Mouse (Mus musculus) testis, adult 2 months (tissue): ENCODE data around the gene Arhgap24. TPM values are rescaled to one million over a fixed set of nuclear protein-coding genes. Genes with fewer than 3 reads are reported as not detected.

ENCODE experiments used
- H3K27ac ChIP-seq: fragments of 200-500 bp; 2 replicates; pipeline ENCODE4 v1.5.1; 2012; ENCODE audit warnings: low read depth, low read length; ENCODE audit not compliant: control insufficient read depth, insufficient read depth
- H3K27me3 ChIP-seq: fragments of 200-500 bp; 2 replicates; pipeline ENCODE4 v1.6.1; 2012; ENCODE audit warnings: mild to moderate bottlenecking, low read length, moderate library complexity; ENCODE audit not compliant: control insufficient read depth, insufficient read depth
- H3K36me3 ChIP-seq: fragments of 200-500 bp; 2 replicates; pipeline ENCODE4 v1.6.1; 2012; ENCODE audit warnings: mild to moderate bottlenecking, low read length; ENCODE audit not compliant: control insufficient read depth, insufficient read depth
- H3K4me1 ChIP-seq: fragments of 200-500 bp; 2 replicates; pipeline ENCODE4 v1.6.1; 2012; ENCODE audit warnings: low read length; ENCODE audit not compliant: control insufficient read depth, insufficient read depth
- H3K4me3 ChIP-seq: fragments of 200-500 bp; 2 replicates; pipeline ENCODE4 v1.5.1; 2012; ENCODE audit warnings: low read depth, mild to moderate bottlenecking, low read length, moderate library complexity, mixed read lengths; ENCODE audit not compliant: control insufficient read depth
- CTCF ChIP-seq: fragments of 200-500 bp; IDR thresholded peaks from 2 replicates; pipeline ENCODE4 v1.5.1; 2012; ENCODE audit warnings: low read depth, mild to moderate bottlenecking, inconsistent platforms, low read length, moderate library complexity; ENCODE audit not compliant: control insufficient read depth, insufficient read depth, insufficient replicate concordance
- POLR2A ChIP-seq: fragments of 200-500 bp; IDR thresholded peaks from 2 replicates; pipeline ENCODE4 v1.6.1; 2012; ENCODE audit warnings: low read depth, mild to moderate bottlenecking, inconsistent platforms, low read length, moderate library complexity; ENCODE audit not compliant: control insufficient read depth
- polyA plus RNA-seq: library from polyadenylated mRNA; depleted of rRNA; stranded (reverse); fragments of >200 nt; gene quantifications from 2 replicates; pipeline ENCODE4 v1.2.3, GENCODE M21; 2012

Arhgap24 gene
- polyA plus RNA-seq, 1 experiment = 1.9 TPM

DNA sequence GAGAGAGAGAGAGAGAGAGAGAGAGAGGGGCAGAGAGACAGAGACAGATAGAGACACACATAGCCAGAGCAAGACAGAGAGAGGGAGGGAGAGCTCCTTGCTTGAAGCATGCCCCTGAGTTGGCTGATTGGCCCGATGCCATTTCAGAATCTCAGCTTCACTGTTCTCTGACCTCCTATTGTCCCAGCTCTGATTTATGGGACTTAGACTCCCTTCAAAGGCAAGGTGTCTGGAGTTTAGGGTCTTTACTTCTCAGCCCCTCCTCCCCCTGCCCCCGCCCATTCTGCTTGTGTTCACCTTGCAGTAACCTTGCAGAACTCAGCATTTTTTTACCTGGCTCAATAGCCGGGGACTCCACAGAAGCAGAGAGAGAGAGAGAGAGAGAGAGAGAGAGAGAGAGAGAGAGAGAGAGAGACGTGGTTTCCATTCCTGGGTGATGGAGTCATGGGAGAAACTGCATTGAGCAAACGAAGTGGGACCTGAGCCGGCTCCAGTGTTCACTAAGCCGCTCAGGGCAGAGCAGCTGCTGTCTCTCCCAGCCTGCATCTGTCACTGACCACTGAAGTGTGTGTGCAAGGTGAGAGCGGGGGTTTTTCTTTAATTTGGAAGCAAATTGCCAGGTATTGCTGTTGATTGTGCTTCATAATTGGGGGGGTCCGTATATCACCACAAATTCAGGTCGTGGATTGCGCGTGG, 287.3 kb downstream of the Arhgap24 start:
- Histone ChIP-seq H3K27ac (no peak overlapping the region), H3K4me1 (no peaks in the 10 kb centered on the region), H3K4me3 (no peak overlapping the region), H3K27me3 (no peaks in the 10 kb centered on the region), H3K36me3 (no peaks in the 10 kb centered on the region)
- TF ChIP-seq CTCF (no peak), POLR2A (no peak)

GRCm38 (mm10) chr5:102770611-102771010, 289.4 kb downstream of the Arhgap24 start:
- TF ChIP-seq POLR2A (no peak), CTCF (no peak)
- Histone ChIP-seq H3K4me3 (no peak overlapping the region), H3K36me3 (no peaks in the 10 kb centered on the region), H3K27ac (no peak overlapping the region), H3K4me1 (no peaks in the 10 kb centered on the region), H3K27me3 (no peaks in the 10 kb centered on the region)

- Histone ChIP-seq H3K27ac (no peak overlapping the region), H3K27me3 (no peaks in the 10 kb centered on the region), H3K4me1 (no peaks in the 10 kb centered on the region), H3K4me3 (no peak overlapping the region), H3K36me3 (no peaks in the 10 kb centered on the region)
- TF ChIP-seq CTCF (no peak), POLR2A (no peak)
These were observed 293.3 kb downstream of the Arhgap24 start for GRCm38 (mm10) chr5:102774500-102774899.

DNA sequence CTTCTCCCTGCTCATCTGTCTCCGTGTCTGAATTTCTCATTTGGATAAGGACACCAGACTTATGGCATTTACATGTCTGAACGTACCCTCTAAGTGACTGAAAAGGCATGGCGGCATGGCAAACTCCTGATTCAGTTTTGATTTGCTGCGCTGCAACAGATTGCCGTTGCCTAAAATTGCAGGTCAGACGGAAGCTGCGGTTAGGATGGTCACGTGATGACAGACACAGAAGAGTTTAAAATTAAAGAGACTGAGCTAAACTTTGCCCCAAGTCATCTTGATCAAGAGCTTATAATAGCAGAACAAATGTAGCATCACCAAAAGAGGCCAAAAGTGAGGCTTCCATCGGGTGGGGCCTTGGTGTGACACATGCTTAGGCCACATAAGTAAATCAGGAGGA, 296.1 kb downstream of the Arhgap24 start:
- H3K36me3 ChIP-seq = no peaks in the 10 kb centered on the region
- no peaks in the 10 kb centered on the region for H3K27me3 ChIP-seq
- no peaks in the 10 kb centered on the region for H3K4me1 ChIP-seq
- no peak overlapping the region for H3K4me3 ChIP-seq
- H3K27ac ChIP-seq = no peak overlapping the region
- no peak for TF ChIP-seq CTCF

- Histone ChIP-seq H3K4me3 (no peak overlapping the region), H3K4me1 (no peaks in the 10 kb centered on the region), H3K27me3 (no peaks in the 10 kb centered on the region), H3K36me3 (no peaks in the 10 kb centered on the region), H3K27ac (no peak overlapping the region)
- TF ChIP-seq POLR2A (no peak), CTCF (no peak)
These were observed 296.7 kb downstream of the Arhgap24 start for GRCm38 (mm10) chr5:102777852-102778251.

DNA sequence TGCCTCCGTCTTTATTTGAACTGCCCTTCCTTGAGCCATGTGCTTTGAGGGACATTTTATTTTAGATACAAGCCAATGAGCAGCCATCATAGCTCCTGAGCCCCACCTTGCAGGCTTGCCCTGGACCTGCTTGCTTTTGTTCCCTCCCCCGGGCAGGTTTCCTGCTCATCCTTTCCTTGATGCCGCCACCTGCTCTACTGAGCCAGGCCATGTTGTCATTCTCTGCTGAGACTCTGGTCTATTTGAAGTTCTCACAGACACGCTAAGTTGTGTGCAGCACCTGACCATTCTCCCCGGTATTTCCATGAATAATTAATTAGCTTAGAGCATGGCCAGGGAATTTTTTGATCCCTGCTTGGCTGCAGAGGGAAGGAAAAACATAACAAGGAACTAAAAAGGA, 297.1 kb downstream of the Arhgap24 start:
- H3K27me3 ChIP-seq = no peaks in the 10 kb centered on the region
- no peak overlapping the region for H3K4me3 ChIP-seq
- H3K36me3 ChIP-seq = no peaks in the 10 kb centered on the region
- no peak for TF ChIP-seq POLR2A
- TF ChIP-seq CTCF = no peak
- no peaks in the 10 kb centered on the region for H3K4me1 ChIP-seq
- H3K27ac ChIP-seq = no peak overlapping the region

GRCm38 (mm10) chr5:102783585-102783984, 302.4 kb downstream of the Arhgap24 start:
- H3K4me1 ChIP-seq = no peaks in the 10 kb centered on the region
- no peaks in the 10 kb centered on the region for H3K27me3 ChIP-seq
- TF ChIP-seq CTCF = no peak
- no peak for TF ChIP-seq POLR2A
- no peaks in the 10 kb centered on the region for H3K36me3 ChIP-seq
- no peak overlapping the region for H3K27ac ChIP-seq
- H3K4me3 ChIP-seq = no peak overlapping the region

DNA sequence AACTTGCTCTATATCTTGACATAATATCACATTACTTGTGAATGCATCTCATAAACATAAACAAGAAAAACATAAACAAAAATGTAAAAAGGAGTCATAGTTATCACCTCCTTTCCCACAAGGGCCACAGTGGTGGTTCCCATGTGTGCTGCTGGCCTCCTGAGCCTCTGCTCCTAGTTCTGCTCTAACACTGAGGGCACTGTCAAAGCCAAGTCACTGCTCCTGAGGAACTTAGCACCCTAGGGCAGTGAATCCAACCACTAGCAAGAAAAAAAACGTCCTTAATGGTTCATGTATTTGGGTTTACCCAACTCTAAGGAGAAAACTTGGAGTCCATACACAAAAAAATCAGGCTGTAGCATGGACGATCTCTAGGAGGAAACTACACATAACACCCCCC, 304.9 kb downstream of the Arhgap24 start:
- no peak for TF ChIP-seq POLR2A
- TF ChIP-seq CTCF = no peak
- H3K27me3 ChIP-seq = no peaks in the 10 kb centered on the region
- no peak overlapping the region for H3K4me3 ChIP-seq
- no peaks in the 10 kb centered on the region for H3K4me1 ChIP-seq
- H3K27ac ChIP-seq = no peak overlapping the region
- H3K36me3 ChIP-seq = no peaks in the 10 kb centered on the region
